Comparison of ENCODE assay signal across 11 mouse cellular contexts in the genomic region with DNA sequence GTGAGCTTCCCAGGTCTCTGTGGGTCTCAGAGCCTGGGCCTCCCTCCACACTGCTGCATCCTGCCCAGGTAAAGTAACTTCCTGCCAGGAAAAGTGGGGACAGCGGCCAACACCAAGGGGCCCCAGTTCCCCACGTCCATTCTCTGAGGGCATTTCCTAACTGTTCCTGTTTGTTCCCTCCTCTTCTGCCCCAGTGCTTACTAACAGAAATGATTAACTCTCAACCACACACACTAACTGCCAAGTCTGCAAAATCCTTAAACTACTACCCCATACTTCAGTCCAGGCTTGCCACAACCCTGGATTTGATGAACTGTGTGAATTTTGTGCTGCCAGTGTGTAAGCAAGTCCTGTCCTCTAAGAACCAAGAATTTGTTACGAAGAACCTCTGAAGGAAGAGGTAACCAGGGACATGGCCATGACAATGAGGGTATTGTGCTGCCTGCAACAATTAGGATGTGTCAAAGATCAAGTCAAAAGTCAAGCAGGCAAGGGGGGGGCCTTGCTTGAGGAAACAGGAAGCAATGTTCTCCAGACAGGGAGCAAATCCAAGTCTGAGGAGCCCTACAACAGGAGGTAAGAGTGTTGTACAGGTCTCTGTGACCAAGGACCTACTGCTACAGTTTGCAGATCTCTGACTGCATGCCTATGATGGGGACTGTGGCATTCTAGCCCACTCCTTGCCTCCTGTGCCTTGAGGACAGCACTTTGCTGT. TPM values are rescaled to one million over a fixed set of nuclear protein-coding genes. Genes with fewer than 3 reads are reported as not detected.
DNase-seq lines count a peak whose midpoint lies in the region; ATAC-seq and TF ChIP-seq lines count a peak whose summit lies in the region.
"Had no signal": no experiment of that assay in that cellular context is flagged by ENCODE, and none has a peak within 500 bp of the region (broad histone marks: within the 10 kb centered on the region; RNA-seq: fewer than 3 reads in every experiment).

No protein-coding gene starts in this region.

- 58% methylated on average over 3 of the region's 3 CpGs for WGBS in heart, embryonic 12.5 days
- WGBS in intestine, embryonic 16.5 days = 49% methylated on average over 3 of the region's 3 CpGs
- WGBS in liver, embryonic 13.5 days (ENCODE audit: insufficient replicate concordance) = 36% methylated on average over 3 of the region's 3 CpGs

- H3K9ac ChIP-seq in heart, embryonic 12.5 days = no peak overlapping the region
- no peak overlapping the region for H3K9ac ChIP-seq in intestine, embryonic 16.5 days (ENCODE audit: low read depth, low read length)
- no peak overlapping the region for H3K9ac ChIP-seq in liver, embryonic 13.5 days

- H3K27ac ChIP-seq in heart, embryonic 12.5 days (ENCODE audit: poor library complexity, severe bottlenecking) = no peak overlapping the region
- peak overlapping the region; percentile 70 for H3K27ac ChIP-seq in intestine, embryonic 16.5 days (ENCODE audit: low read length)
- peak overlapping the region; percentile 57 for H3K27ac ChIP-seq in liver, embryonic 13.5 days
- H3K27ac ChIP-seq: heart, embryonic 10.5 days had no signal

- peaks cover 77% of the 10 kb centered on the region for H3K4me1 ChIP-seq in heart, embryonic 12.5 days (replicated peaks)
- H3K4me1 ChIP-seq in intestine, embryonic 16.5 days (ENCODE audit: control insufficient read depth, insufficient read depth, low read length) = peaks cover 56% of the 10 kb centered on the region
- peaks cover 94% of the 10 kb centered on the region for H3K4me1 ChIP-seq in liver, embryonic 13.5 days (replicated peaks)

- TF ChIP-seq CTCF in Patski (IDR thresholded peaks at IDR 0.05) = no peak

- no peaks in the 10 kb centered on the region for H3K9me3 ChIP-seq in heart, embryonic 12.5 days (replicated peaks)
- no peaks in the 10 kb centered on the region for H3K9me3 ChIP-seq in intestine, embryonic 16.5 days (ENCODE audit: control insufficient read depth, low read length)
- no peaks in the 10 kb centered on the region for H3K9me3 ChIP-seq in liver, embryonic 13.5 days (replicated peaks)
- H3K9me3 ChIP-seq: heart, embryonic 10.5 days had no signal

- no peak for ATAC-seq in heart, embryonic 12.5 days (ENCODE audit: insufficient number of reproducible peaks, low FRiP score)
- peak; percentile 86 for ATAC-seq in Patski
- peak; percentile 32 for ATAC-seq in intestine, embryonic 16.5 days
- ATAC-seq in liver, embryonic 13.5 days (ENCODE audit: low read depth) = 0 out of 2 replicates have a peak, but pooled peaks have one; percentile 5
- ATAC-seq: activated CD4-positive, CD25-positive, alpha-beta regulatory T cell, adult 4 months had no signal

- no peaks in the 10 kb centered on the region for H3K36me3 ChIP-seq in heart, embryonic 12.5 days
- no peaks in the 10 kb centered on the region for H3K36me3 ChIP-seq in intestine, embryonic 16.5 days (ENCODE audit: control insufficient read depth, insufficient read depth, low read length)
- peaks cover 12% of the 10 kb centered on the region; the same call in 1 of the 2 replicates for H3K36me3 ChIP-seq in liver, embryonic 13.5 days
- H3K36me3 ChIP-seq: heart, embryonic 10.5 days had no signal

- in situ Hi-C loops in Patski (cut with MboI; ENCODE audit: low pct_unique_long_range_greater_than_20kb) = no loop called here

- H3K4me3 ChIP-seq in heart, embryonic 12.5 days = no peak overlapping the region
- no peak overlapping the region for H3K4me3 ChIP-seq in intestine, embryonic 16.5 days (ENCODE audit: low read length)
- H3K4me3 ChIP-seq in liver, embryonic 13.5 days (replicated peaks) = no peak overlapping the region
- H3K4me3 ChIP-seq: heart, embryonic 10.5 days had no signal

- POLR2A ChIA-PET in Patski (lab: Charles Lee) = interaction anchor here (0.7 kb wide), 1 partner anchor 25 kb away, joined by 3 read pairs; no protein-coding TSS in a partner anchor

- H3K27me3 ChIP-seq in heart, embryonic 12.5 days (replicated peaks) = no peaks in the 10 kb centered on the region
- H3K27me3 ChIP-seq in Patski = no peaks in the 10 kb centered on the region
- no peaks in the 10 kb centered on the region for H3K27me3 ChIP-seq in intestine, embryonic 16.5 days (replicated peaks; ENCODE audit: control insufficient read depth, insufficient read depth, low read length)
- no peaks in the 10 kb centered on the region for H3K27me3 ChIP-seq in liver, embryonic 13.5 days

- DNase-seq in heart, adult 11 months = peak; percentile 92
- no peak for DNase-seq in Patski (ENCODE audit: low read depth, low spot score)
- no peak for DNase-seq in liver, embryonic 13.5 days
- DNase-seq in frontal cortex, postnatal 14 days (ENCODE audit: low spot score in 2 of 2) = no peak
- DNase-seq in spleen, postnatal 10 days (ENCODE audit: low spot score in 2 of 2) = no peak
- no peak for DNase-seq in T-cell, adult 2 months (ENCODE audit: low spot score)
- DNase-seq: thymus, postnatal 4 days had no signal

- no peak overlapping the region for H3K4me2 ChIP-seq in heart, embryonic 12.5 days
- H3K4me2 ChIP-seq in intestine, embryonic 16.5 days (ENCODE audit: low read depth, low read length) = no peak overlapping the region
- peak overlapping the region; percentile 12; the same call in 1 of the 2 replicates for H3K4me2 ChIP-seq in liver, embryonic 13.5 days

- CTCF ChIA-PET in Patski (lab: Charles Lee) = no interaction called here

RNA-seq across cellular contexts. Expression of gene Tspan14, which starts 35.3 kb away (rescaled TPM):
- polyA plus RNA-seq in heart, embryonic 12.5 days (2016; fragmentation: Nextera tagmentation; extraction: Ambion mirVana) = 43.2 and 46.7 TPM in 2 replicates
- 59.0 TPM for polyA plus RNA-seq in Patski (2021)
- 65.0 and 65.6 TPM in 2 replicates for polyA plus RNA-seq in intestine, embryonic 16.5 days (2015; fragmentation: Nextera tagmentation; extraction: Ambion mirVana)
- 32.9 and 37.5 TPM in 2 replicates for polyA plus RNA-seq in liver, embryonic 13.5 days (2015; fragmentation: Nextera tagmentation; extraction: Ambion mirVana)

RNA-seq across cellular contexts. Expression of gene Sh2d4b, which starts 38.2 kb away (rescaled TPM):
- polyA plus RNA-seq in heart, embryonic 12.5 days (2016; fragmentation: Nextera tagmentation; extraction: Ambion mirVana) = 0.50 and 0.82 TPM in 2 replicates
- polyA plus RNA-seq in Patski (2021) = 0.17 TPM
- 0.11 and 0.13 TPM in 2 replicates for polyA plus RNA-seq in intestine, embryonic 16.5 days (2015; fragmentation: Nextera tagmentation; extraction: Ambion mirVana)
- polyA plus RNA-seq in liver, embryonic 13.5 days (2015; fragmentation: Nextera tagmentation; extraction: Ambion mirVana) = 0.15 and 0.20 TPM in 2 replicates
- polyA plus RNA-seq: activated CD4-positive, CD25-positive, alpha-beta regulatory T cell, adult 4 months had no signal
